Mouse (Mus musculus) midbrain, postnatal 0 days (tissue): ENCODE data around the gene Dpep1. TPM values are rescaled to one million over a fixed set of nuclear protein-coding genes. Genes with fewer than 3 reads are reported as not detected.

Experiments
- ATAC-seq: fragments of 200-750 bp; cut with Nextera tagmentation; 2 replicates; pipeline ENCODE4 v1.8.0; 2017; ENCODE audit warnings: moderate number of reproducible peaks, mild to moderate bottlenecking, moderate TSS enrichment, moderate library complexity; ENCODE audit not compliant: low FRiP score
- DNase-seq: peaks from one replicate; pipeline ENCODE4 v3.0.0-alpha.2; 2015; ENCODE audit warnings: low spot score
- H3K27ac ChIP-seq: fragments of 300-500 bp; sonication (generic); 2 replicates; pipeline ENCODE4 v1.5.1; 2014; ENCODE audit warnings: low read depth, mild to moderate bottlenecking, low read length, mixed read lengths
- H3K27me3 ChIP-seq: fragments of 300-500 bp; sonication (generic); 2 replicates; pipeline ENCODE4 v1.6.1; 2014; ENCODE audit warnings: low read length, control low read depth, mixed read lengths; ENCODE audit not compliant: insufficient read depth
- H3K36me3 ChIP-seq: fragments of 300-500 bp; sonication (generic); 2 replicates; pipeline ENCODE4 v1.6.1; 2014; ENCODE audit warnings: low read length, control low read depth, mixed read lengths; ENCODE audit not compliant: insufficient read depth
- H3K4me1 ChIP-seq: fragments of 300-500 bp; sonication (generic); 2 replicates; pipeline ENCODE4 v1.6.1; 2014; ENCODE audit warnings: mild to moderate bottlenecking, control low read depth, antibody characterized with exemption, low read length, mixed read lengths; ENCODE audit not compliant: insufficient read depth
- H3K4me2 ChIP-seq: fragments of 300-500 bp; sonication (generic); 2 replicates; pipeline ENCODE4 v1.6.1; 2014; ENCODE audit warnings: low read depth, mild to moderate bottlenecking, low read length, mixed read lengths; ENCODE audit not compliant: poor library complexity, severe bottlenecking
- H3K4me3 ChIP-seq: fragments of 300-500 bp; sonication (generic); 2 replicates; pipeline ENCODE4 v1.5.1; 2014; ENCODE audit warnings: low read depth, mild to moderate bottlenecking, low read length, moderate library complexity
- H3K9ac ChIP-seq: fragments of 300-500 bp; sonication (generic); replicated peaks from 2 replicates; pipeline ENCODE4 v1.6.1; 2014; ENCODE audit warnings: mild to moderate bottlenecking, low read length, moderate library complexity, mixed read lengths; ENCODE audit not compliant: poor library complexity, severe bottlenecking
- H3K9me3 ChIP-seq: fragments of 300-500 bp; sonication (generic); 2 replicates; pipeline ENCODE4 v1.6.1; 2016; ENCODE audit warnings: low read length, control low read depth
- CTCF ChIP-seq: IDR thresholded peaks from 2 replicates; pipeline ENCODE4 v1.5.1; 2016; ENCODE audit warnings: antibody characterized with exemption, mild to moderate bottlenecking
- WGBS: fragments of 180-500 bp; shearing (Covaris S2); extraction: QIAGEN DNeasy Blood & Tissue Kit; methylation state at CpG from one replicate; pipeline ENCODE4 v1.1.7; 2014; 5-methylcytosine and 5-hydroxymethylcytosine counted together
- polyA plus RNA-seq: library from polyadenylated mRNA; unstranded; fragments of >200 nt; fragmentation: Nextera tagmentation; extraction: Ambion mirVana; gene quantifications from 2 replicates; pipeline ENCODE4 v1.2.1, GENCODE M21; 2015
- total RNA-seq: library from RNA; depleted of rRNA; stranded (reverse); fragments of >200 nt; gene quantifications from 2 replicates; pipeline ENCODE4 v1.2.3, GENCODE M21; 2014

Dpep1 gene
- total and polyA plus RNA-seq, 2 experiments from 2014 or later = 0.11 to 0.60 TPM

- Histone ChIP-seq H3K9me3 (no peaks in the 10 kb centered on the region), H3K27ac (no peak overlapping the region), H3K4me3 (no peak overlapping the region), H3K4me1 (peaks cover 4% of the 10 kb centered on the region; the same call in 1 of the 2 replicates), H3K36me3 (peaks cover 26% of the 10 kb centered on the region), H3K4me2 (no peak overlapping the region), H3K27me3 (no peaks in the 10 kb centered on the region), H3K9ac (no peak overlapping the region)
- 81% methylated on average over 10 of the region's 10 CpGs for WGBS
- TF ChIP-seq CTCF = no peak
- no peak for ATAC-seq
- no peak for DNase-seq
Observed at GRCm38 (mm10) chr8:123239398-123239797, 53.4 kb downstream of the Dpep1 start.

GRCm38 (mm10) chr8:123242107-123242923, 56.3 kb downstream of the Dpep1 start:
- no peaks in the 10 kb centered on the region for H3K27me3 ChIP-seq
- no peak overlapping the region for H3K27ac ChIP-seq
- no peak overlapping the region for H3K4me3 ChIP-seq
- DNase-seq = no peak
- peaks cover 53% of the 10 kb centered on the region for H3K36me3 ChIP-seq
- H3K4me1 ChIP-seq = no peaks in the 10 kb centered on the region
- no peak for ATAC-seq
- H3K4me2 ChIP-seq = no peak overlapping the region
- no peak for TF ChIP-seq CTCF
- H3K9ac ChIP-seq = no peak overlapping the region
- H3K9me3 ChIP-seq = no peaks in the 10 kb centered on the region
- WGBS = 89% methylated on average over 7 of the region's 7 CpGs

GRCm38 (mm10) chr8:123243053-123243452, 57.0 kb downstream of the Dpep1 start:
- Histone ChIP-seq H3K27ac (no peak overlapping the region), H3K4me1 (no peaks in the 10 kb centered on the region), H3K27me3 (no peaks in the 10 kb centered on the region), H3K4me3 (no peak overlapping the region), H3K36me3 (peaks cover 60% of the 10 kb centered on the region), H3K4me2 (no peak overlapping the region), H3K9me3 (no peaks in the 10 kb centered on the region), H3K9ac (no peak overlapping the region)
- WGBS = 71% methylated on average over 11 of the region's 11 CpGs
- ATAC-seq = no peak
- peak; percentile 12; the same call in 1 of the 2 replicates for TF ChIP-seq CTCF
- DNase-seq = no peak

GRCm38 (mm10) chr8:123244382-123244781, 58.3 kb downstream of the Dpep1 start:
- Histone ChIP-seq H3K4me2 (no peak overlapping the region), H3K4me3 (no peak overlapping the region), H3K9me3 (no peaks in the 10 kb centered on the region), H3K27ac (no peak overlapping the region), H3K27me3 (no peaks in the 10 kb centered on the region), H3K36me3 (peaks cover 73% of the 10 kb centered on the region), H3K9ac (no peak overlapping the region), H3K4me1 (no peaks in the 10 kb centered on the region)
- no peak for ATAC-seq
- no peak for DNase-seq
- TF ChIP-seq CTCF = no peak
- 94% methylated on average over 4 of the region's 4 CpGs for WGBS

- no peaks in the 10 kb centered on the region for H3K9me3 ChIP-seq
- H3K27ac ChIP-seq = no peak overlapping the region
- DNase-seq = no peak
- no peaks in the 10 kb centered on the region for H3K4me1 ChIP-seq
- no peak overlapping the region for H3K4me2 ChIP-seq
- TF ChIP-seq CTCF = no peak
- no peak overlapping the region for H3K9ac ChIP-seq
- H3K27me3 ChIP-seq = no peaks in the 10 kb centered on the region
- no peak for ATAC-seq
- WGBS = 93% methylated on average over 12 of the region's 12 CpGs
- H3K36me3 ChIP-seq = peaks cover 77% of the 10 kb centered on the region
- no peak overlapping the region for H3K4me3 ChIP-seq
Observed at GRCm38 (mm10) chr8:123245543-123245942, 59.5 kb downstream of the Dpep1 start.

GRCm38 (mm10) chr8:123247748-123248147, 61.7 kb downstream of the Dpep1 start:
- no peak for ATAC-seq
- H3K27me3 ChIP-seq = no peaks in the 10 kb centered on the region
- TF ChIP-seq CTCF = no peak
- H3K27ac ChIP-seq = no peak overlapping the region
- H3K4me1 ChIP-seq = peaks cover 3% of the 10 kb centered on the region; the same call in 1 of the 2 replicates
- DNase-seq = no peak
- H3K9me3 ChIP-seq = no peaks in the 10 kb centered on the region
- no peak overlapping the region for H3K9ac ChIP-seq
- H3K4me3 ChIP-seq = no peak overlapping the region
- no peak overlapping the region for H3K4me2 ChIP-seq
- peaks cover 77% of the 10 kb centered on the region for H3K36me3 ChIP-seq
- WGBS = 98% methylated on average over 6 of the region's 6 CpGs
